Mouse (Mus musculus) bone marrow, adult 2 months (tissue): ENCODE measurements at regions not wholly inside any gene's neighbourhood (a gene's known extent, or its start where the extent isn't known, plus 50 kb on each side); places are given as distances from the start of the nearest gene placed in this dataset.

Experiments
- H3K27ac ChIP-seq: fragments of 200-500 bp; 2 replicates; pipeline ENCODE4 v1.5.1; 2012; ENCODE audit warnings: low read depth, mild to moderate bottlenecking, control low read depth, inconsistent platforms, low read length; ENCODE audit not compliant: control insufficient read depth, poor library complexity, insufficient read depth
- H3K4me1 ChIP-seq: fragments of 200-500 bp; 2 replicates; pipeline ENCODE4 v1.6.1; 2011; ENCODE audit warnings: low read length; ENCODE audit not compliant: control insufficient read depth, insufficient read depth
- H3K4me3 ChIP-seq: fragments of 200-500 bp; replicated peaks from 2 replicates; pipeline ENCODE3; 2011; ENCODE audit warnings: mild to moderate bottlenecking, low read depth, low read length, control low read depth; ENCODE audit not compliant: control insufficient read depth
- CTCF ChIP-seq: fragments of 200-500 bp; IDR thresholded peaks from 2 replicates; pipeline ENCODE4 v1.5.1; 2011; ENCODE audit warnings: low read length, control low read depth; ENCODE audit not compliant: control insufficient read depth, insufficient read depth
- POLR2A ChIP-seq: fragments of 200-500 bp; IDR thresholded peaks from 2 replicates; pipeline ENCODE4 v1.6.1; 2011; ENCODE audit warnings: low read depth, mild to moderate bottlenecking, control low read depth, low read length, borderline replicate concordance; ENCODE audit not compliant: control insufficient read depth
- WGBS: fragments of 180-500 bp; shearing (Covaris S2); methylation state at CpG from one replicate; pipeline ENCODE4 v1.1.7; 2018; 5-methylcytosine and 5-hydroxymethylcytosine counted together

GRCm38 (mm10) chr15:64576891-64577535, 240.5 kb upstream of the Gm21798 start:
- TF ChIP-seq POLR2A (no peak), CTCF (no peak)
- no peak overlapping the region for H3K27ac ChIP-seq
- WGBS, result 65% methylated on average over 1 of the region's 1 CpGs
- no peak overlapping the region for H3K4me3 ChIP-seq
- no peaks in the 10 kb centered on the region for H3K4me1 ChIP-seq

- TF ChIP-seq POLR2A (no peak), CTCF (no peak)
- H3K27ac ChIP-seq, result no peak overlapping the region
- no peaks in the 10 kb centered on the region for H3K4me1 ChIP-seq
- no peak overlapping the region for H3K4me3 ChIP-seq
- WGBS, result 65% methylated on average over 4 of the region's 4 CpGs
Measured at GRCm38 (mm10) chr15:64578991-64579390, 238.5 kb upstream of the Gm21798 start.

- no peak overlapping the region for H3K4me3 ChIP-seq
- H3K27ac ChIP-seq, result no peak overlapping the region
- TF ChIP-seq POLR2A (no peak), CTCF (no peak)
- WGBS, result 72% methylated on average over 1 of the region's 1 CpGs
- H3K4me1 ChIP-seq, result no peaks in the 10 kb centered on the region
Measured at GRCm38 (mm10) chr15:64580481-64580880, 237.0 kb upstream of the Gm21798 start.

DNA sequence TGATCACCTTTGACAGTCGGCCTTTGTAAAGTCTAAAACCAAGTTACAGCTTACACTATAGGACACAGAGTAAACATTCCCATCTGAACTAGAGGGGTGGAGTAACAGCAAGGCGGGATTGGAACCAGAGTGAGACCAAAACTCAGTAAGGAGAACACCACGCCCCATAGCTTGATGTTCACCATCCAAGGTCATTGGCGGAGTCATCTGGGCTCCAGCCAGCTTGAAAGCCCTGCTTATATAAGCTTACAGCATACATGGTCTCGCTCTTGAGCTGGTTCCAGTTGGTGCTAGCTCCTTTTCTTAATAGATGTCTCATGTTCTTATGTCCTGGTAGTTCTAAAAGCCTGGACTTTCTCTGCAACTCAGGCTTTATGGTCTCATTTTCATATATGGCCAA, 236.4 kb upstream of the Gm21798 start:
- WGBS, result 75% methylated on average over 5 of the region's 5 CpGs
- Histone ChIP-seq H3K27ac (no peak overlapping the region), H3K4me1 (no peaks in the 10 kb centered on the region), H3K4me3 (no peak overlapping the region)
- no peak for TF ChIP-seq CTCF
- no peak for TF ChIP-seq POLR2A

GRCm38 (mm10) chr15:64584129-64584528, 233.4 kb upstream of the Gm21798 start:
- WGBS, result 82% methylated on average over 6 of the region's 6 CpGs
- no peaks in the 10 kb centered on the region for H3K4me1 ChIP-seq
- TF ChIP-seq CTCF (no peak), POLR2A (no peak)
- no peak overlapping the region for H3K4me3 ChIP-seq
- H3K27ac ChIP-seq, result no peak overlapping the region

DNA sequence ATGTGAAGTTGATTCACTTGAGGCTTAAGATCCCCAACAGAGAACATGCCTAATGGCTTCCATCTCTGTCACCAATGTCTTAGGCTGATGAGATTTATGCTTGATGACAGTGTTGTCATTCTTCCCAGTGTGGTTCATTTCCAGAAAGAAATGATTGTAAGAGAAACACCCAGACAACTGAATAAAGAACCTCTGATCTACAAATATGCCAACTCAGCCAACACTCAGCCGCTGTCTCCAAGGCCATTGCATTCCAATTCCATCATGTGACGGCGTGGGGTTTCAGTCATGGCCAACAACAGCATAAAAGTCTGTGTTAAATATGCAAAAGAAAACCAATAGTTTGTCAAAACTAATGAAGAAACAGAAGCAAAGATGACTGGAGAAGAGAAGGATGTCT, 230.7 kb upstream of the Gm21798 start:
- 83% methylated on average over 3 of the region's 3 CpGs for WGBS

DNA sequence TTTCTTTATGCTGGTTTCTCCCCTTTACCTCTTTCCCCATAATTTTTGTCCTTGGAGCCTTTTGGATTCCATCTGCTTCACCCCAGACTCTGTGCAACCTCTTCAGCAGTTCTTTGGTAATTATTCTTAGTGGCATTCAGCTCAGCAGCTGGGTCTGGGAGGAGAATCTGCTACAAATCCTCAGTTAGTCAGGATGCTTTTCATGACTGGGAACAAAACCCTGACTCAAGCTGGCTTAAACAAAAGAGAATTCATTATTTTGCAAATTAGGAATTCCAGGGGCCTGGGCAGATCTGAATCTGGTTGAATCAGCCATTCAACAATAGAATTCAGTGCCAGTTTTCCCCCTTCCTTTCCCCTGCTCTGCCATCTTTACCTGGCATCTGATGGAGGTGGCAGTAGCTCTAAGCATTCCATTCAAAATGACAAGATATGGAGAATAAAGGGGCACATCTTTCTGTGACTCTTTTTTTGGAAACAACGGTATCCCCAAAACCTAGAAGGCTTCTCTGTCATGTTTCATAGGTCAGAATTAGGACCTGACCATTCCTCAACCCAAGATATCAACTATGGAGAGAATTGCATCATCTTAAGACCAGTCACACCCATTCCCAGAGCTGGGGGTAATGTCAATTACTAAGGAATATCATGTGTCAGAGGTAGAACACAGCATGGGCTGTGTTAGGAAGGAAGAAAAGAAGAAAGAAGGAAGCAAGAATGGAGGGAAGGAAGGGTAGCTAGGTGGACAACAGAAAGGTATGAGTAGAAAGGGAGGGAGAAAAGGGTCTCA, 227.2 kb upstream of the Gm21798 start:
- Histone ChIP-seq H3K4me1 (no peaks in the 10 kb centered on the region), H3K4me3 (no peak overlapping the region), H3K27ac (no peak overlapping the region)
- 70% methylated on average over 1 of the region's 1 CpGs for WGBS
- no peak for TF ChIP-seq POLR2A

More for the DNA sequence above, 230.7 kb upstream of the Gm21798 start:
- Histone ChIP-seq H3K4me1 (no peaks in the 10 kb centered on the region), H3K4me3 (no peak overlapping the region), H3K27ac (no peak overlapping the region)
- TF ChIP-seq CTCF (no peak), POLR2A (no peak)

- TF ChIP-seq CTCF, result no peak
- no peak for TF ChIP-seq POLR2A
- H3K4me1 ChIP-seq, result no peaks in the 10 kb centered on the region
Measured at GRCm38 (mm10) chr15:64613503-64613902, 204.0 kb upstream of the Gm21798 start.

More at GRCm38 (mm10) chr15:64613503-64613902, 204.0 kb upstream of the Gm21798 start:
- WGBS, result 51% methylated on average over 4 of the region's 4 CpGs
- H3K27ac ChIP-seq, result no peak overlapping the region
- H3K4me3 ChIP-seq, result no peak overlapping the region
